Mouse (Mus musculus) layer of hippocampus, postnatal 36 days (tissue): ENCODE results near the gene Cab39l. TPM values are rescaled to one million over a fixed set of nuclear protein-coding genes. Genes with fewer than 3 reads are reported as not detected.

ENCODE experiments used
- DNase-seq, 2 experiments: peaks; one replicate each; pipeline ENCODE4 v3.0.0; 2022
- total RNA-seq, 2 experiments: library from RNA; stranded (reverse); gene quantifications; 2 replicates each; pipeline ENCODE4 v1.2.3; 2021

The Cab39l gene
- total RNA-seq, 2 experiments from 2014 or later = 19.2 to 24.5 TPM

GRCm38 (mm10) chr14:59633295-59633898, 192.6 kb downstream of the Cab39l start:
- no peak for DNase-seq

GRCm38 (mm10) chr14:59633988-59634387, 193.2 kb downstream of the Cab39l start:
- no peak for DNase-seq

Other genes starting within 250 kb of the Cab39l start
- 10 to 100 TPM; 34.5 to 35.1 TPM for gene Rcbtb1, start 239.8 kb upstream of the Cab39l start, total RNA-seq
- not detected for gene Gm6904, start 180.8 kb upstream of the Cab39l start, total RNA-seq
- gene Phf11a, start 143.4 kb upstream of the Cab39l start, total RNA-seq = not detected
- not detected for gene Phf11b, start 99.6 kb upstream of the Cab39l start, total RNA-seq
- 1 to 10 TPM in 1 of 2 experiments, under 1 TPM in 1; 0.76 to 1.0 TPM for gene Phf11d, start 75.5 kb upstream of the Cab39l start, total RNA-seq
- gene Phf11c, start 45.6 kb upstream of the Cab39l start, total RNA-seq = under 1 TPM; 0.40 to 0.86 TPM
- gene Setdb2, start 88 bp upstream of the Cab39l start, total RNA-seq = 1 to 10 TPM; 5.3 to 7.2 TPM
- gene Cdadc1, start 157.0 kb downstream of the Cab39l start, total RNA-seq = 10 to 100 TPM; 67.1 to 81.0 TPM
- gene Shisa2, start 184.3 kb downstream of the Cab39l start, total RNA-seq = 1 to 10 TPM; 3.3 to 3.5 TPM